ENCODE assay signal across 25 mouse cellular contexts in genomic region chr8:89310696-89311214, GRCm38 (mm10).
DNase-seq lines count a peak whose midpoint lies in the region; ATAC-seq lines count a peak whose summit lies in the region.
"Had no signal": no experiment of that assay in that cellular context is flagged by ENCODE, and none has a peak within 500 bp of the region (broad histone marks: within the 10 kb centered on the region; RNA-seq: fewer than 3 reads in every experiment).

No protein-coding gene starts in this region.

- no peak overlapping the region for H3K9ac ChIP-seq in kidney, embryonic 15.5 days
- H3K9ac ChIP-seq in midbrain, embryonic 13.5 days (replicated peaks), result no peak overlapping the region
- no peak overlapping the region for H3K9ac ChIP-seq in midbrain, embryonic 15.5 days
- no peak overlapping the region for H3K9ac ChIP-seq in forebrain, embryonic 16.5 days (replicated peaks; ENCODE audit: low read depth, low read length)
- H3K9ac ChIP-seq: embryonic facial prominence, embryonic 15.5 days; hindbrain, embryonic 15.5 days; liver, embryonic 12.5 days had no signal

- 36% methylated on average over 5 of the region's 5 CpGs for WGBS in kidney, embryonic 15.5 days
- 20% methylated on average over 5 of the region's 5 CpGs for WGBS in midbrain, embryonic 13.5 days
- 28% methylated on average over 5 of the region's 5 CpGs for WGBS in midbrain, embryonic 15.5 days
- WGBS in forebrain, embryonic 16.5 days, result 11% methylated on average over 5 of the region's 5 CpGs

- no peak for ATAC-seq in kidney, embryonic 15.5 days (replicated peaks; ENCODE audit: low FRiP score)
- no peak for ATAC-seq in midbrain, embryonic 13.5 days
- ATAC-seq in midbrain, embryonic 15.5 days (replicated peaks), result no peak
- ATAC-seq in forebrain, embryonic 16.5 days, result peak; percentile 41
- no peak for ATAC-seq in megakaryocyte-erythroid progenitor cell, adult 5-6 weeks (replicated peaks; ENCODE audit: low FRiP score, low TSS enrichment, poor library complexity, severe bottlenecking)
- ATAC-seq: intestine, embryonic 16.5 days; liver, embryonic 12.5 days had no signal

- H3K27ac ChIP-seq in kidney, embryonic 15.5 days, result 0 out of 2 replicates have a peak overlapping the region, but pooled peaks have one; percentile 18
- H3K27ac ChIP-seq in midbrain, embryonic 13.5 days, result 0 out of 2 replicates have a peak overlapping the region, but pooled peaks have one; percentile 51
- no peak overlapping the region for H3K27ac ChIP-seq in midbrain, embryonic 15.5 days
- no peak overlapping the region; the same call in none of the 2 replicates for H3K27ac ChIP-seq in forebrain, embryonic 16.5 days (ENCODE audit: low read length)
- H3K27ac ChIP-seq: embryonic facial prominence, embryonic 15.5 days; hindbrain, embryonic 15.5 days; left cerebral cortex, adult 2 months; liver, embryonic 12.5 days had no signal

- no peak for DNase-seq in kidney, adult 8-10 months
- no peak for DNase-seq in gastrocnemius, postnatal 14 days
- DNase-seq: adrenal gland, postnatal 25 days; B cell, adult 2 months; cerebellum, adult 18-20 months; cerebellum, postnatal 25 days; heart, postnatal 10 days; kidney, postnatal 25 days; layer of hippocampus, adult 9-11 months; lung, adult 2 months; spleen, adult 18-20 months; thymus, postnatal 36 days had no signal

- no peak overlapping the region for H3K4me2 ChIP-seq in kidney, embryonic 15.5 days
- H3K4me2 ChIP-seq in midbrain, embryonic 13.5 days (replicated peaks), result no peak overlapping the region
- no peak overlapping the region for H3K4me2 ChIP-seq in midbrain, embryonic 15.5 days
- no peak overlapping the region for H3K4me2 ChIP-seq in forebrain, embryonic 16.5 days (ENCODE audit: low read length)
- H3K4me2 ChIP-seq: embryonic facial prominence, embryonic 15.5 days; heart, embryonic 11.5 days; hindbrain, embryonic 15.5 days; liver, embryonic 12.5 days had no signal

- no peak overlapping the region for H3K4me3 ChIP-seq in kidney, embryonic 15.5 days (replicated peaks)
- no peak overlapping the region for H3K4me3 ChIP-seq in midbrain, embryonic 13.5 days (replicated peaks)
- no peak overlapping the region for H3K4me3 ChIP-seq in midbrain, embryonic 15.5 days
- H3K4me3 ChIP-seq in forebrain, embryonic 16.5 days (replicated peaks; ENCODE audit: low read length), result no peak overlapping the region
- H3K4me3 ChIP-seq: embryonic facial prominence, embryonic 15.5 days; hindbrain, embryonic 15.5 days; left cerebral cortex, adult 2 months; liver, embryonic 12.5 days; megakaryocyte, embryonic 14.5 days; myocyte had no signal

- H3K4me1 ChIP-seq in kidney, embryonic 15.5 days, result peaks cover 27% of the 10 kb centered on the region
- H3K4me1 ChIP-seq in midbrain, embryonic 13.5 days (replicated peaks), result peaks cover 37% of the 10 kb centered on the region
- H3K4me1 ChIP-seq in midbrain, embryonic 15.5 days, result peaks cover 13% of the 10 kb centered on the region; the same call in 1 of the 2 replicates
- H3K4me1 ChIP-seq in forebrain, embryonic 16.5 days (replicated peaks; ENCODE audit: control insufficient read depth, insufficient read depth, low read length), result peaks cover 36% of the 10 kb centered on the region
- H3K4me1 ChIP-seq: embryonic facial prominence, embryonic 15.5 days; liver, embryonic 12.5 days; megakaryocyte, embryonic 14.5 days had no signal

- 0 out of 2 replicates have a peak, but pooled peaks cover 3% of the 10 kb centered on the region for H3K27me3 ChIP-seq in kidney, embryonic 15.5 days
- no peaks in the 10 kb centered on the region for H3K27me3 ChIP-seq in midbrain, embryonic 13.5 days
- no peaks in the 10 kb centered on the region for H3K27me3 ChIP-seq in midbrain, embryonic 15.5 days (replicated peaks)
- H3K27me3 ChIP-seq in forebrain, embryonic 16.5 days (replicated peaks; ENCODE audit: control insufficient read depth, insufficient read depth, low read length), result no peaks in the 10 kb centered on the region; the same call in 1 of the 2 replicates
- H3K27me3 ChIP-seq: embryonic facial prominence, embryonic 15.5 days; liver, embryonic 12.5 days; megakaryocyte, embryonic 14.5 days had no signal

- no peaks in the 10 kb centered on the region for H3K36me3 ChIP-seq in kidney, embryonic 15.5 days
- H3K36me3 ChIP-seq in midbrain, embryonic 13.5 days, result no peaks in the 10 kb centered on the region
- no peaks in the 10 kb centered on the region for H3K36me3 ChIP-seq in midbrain, embryonic 15.5 days (replicated peaks)
- H3K36me3 ChIP-seq in forebrain, embryonic 16.5 days (ENCODE audit: control insufficient read depth, insufficient read depth), result no peaks in the 10 kb centered on the region
- H3K36me3 ChIP-seq: embryonic facial prominence, embryonic 15.5 days; hindbrain, embryonic 15.5 days; liver, embryonic 12.5 days had no signal

- H3K9me3 ChIP-seq in kidney, embryonic 15.5 days (replicated peaks), result no peaks in the 10 kb centered on the region
- H3K9me3 ChIP-seq in midbrain, embryonic 13.5 days, result no peaks in the 10 kb centered on the region
- H3K9me3 ChIP-seq in midbrain, embryonic 15.5 days, result no peaks in the 10 kb centered on the region
- no peaks in the 10 kb centered on the region for H3K9me3 ChIP-seq in forebrain, embryonic 16.5 days (ENCODE audit: control insufficient read depth, low read length)
- H3K9me3 ChIP-seq: embryonic facial prominence, embryonic 15.5 days; hindbrain, embryonic 15.5 days; liver, embryonic 12.5 days had no signal

- intact Hi-C loops in gastrocnemius, postnatal 14 days (cut with DNase I; ENCODE audit: low total_unique reads), result no loop called here

Comparison
In these comparisons a context has a peak if more than half of its experiments do, and no peak if none do; other contexts are left out.
1. H3K27ac ChIP-seq: peak in kidney, embryonic 15.5 days (single experiment) and midbrain, embryonic 13.5 days (single experiment); none in midbrain, embryonic 15.5 days (single experiment) and forebrain, embryonic 16.5 days (single experiment).